Mouse (Mus musculus) neural tube, embryonic 12.5 days (tissue): ENCODE measurements around the gene Ube2q1. TPM values are rescaled to one million over a fixed set of nuclear protein-coding genes. Genes with fewer than 3 reads are reported as not detected.

Experiments
- ATAC-seq: fragments of 200-750 bp; cut with Nextera tagmentation; 2 replicates; pipeline ENCODE4 v1.8.0; 2017; ENCODE audit warnings: low read depth, mild to moderate bottlenecking, moderate TSS enrichment, moderate library complexity; ENCODE audit not compliant: low FRiP score
- H3K27ac ChIP-seq: fragments of 300-500 bp; sonication (generic); 2 replicates; pipeline ENCODE4 v1.5.1; 2016
- H3K27me3 ChIP-seq: fragments of 300-500 bp; sonication (generic); replicated peaks from 2 replicates; pipeline ENCODE4 v1.6.1; 2016; ENCODE audit warnings: mild to moderate bottlenecking
- H3K36me3 ChIP-seq: fragments of 300-500 bp; sonication (generic); 2 replicates; pipeline ENCODE4 v1.6.1; 2016; ENCODE audit warnings: mild to moderate bottlenecking
- H3K4me1 ChIP-seq: fragments of 300-500 bp; sonication (generic); 2 replicates; pipeline ENCODE4 v1.6.1; 2016
- H3K4me2 ChIP-seq: fragments of 300-500 bp; sonication (generic); replicated peaks from 2 replicates; pipeline ENCODE4 v1.6.1; 2016; ENCODE audit warnings: mild to moderate bottlenecking
- H3K4me3 ChIP-seq: fragments of 300-500 bp; sonication (generic); 2 replicates; pipeline ENCODE4 v1.5.1; 2016
- H3K9ac ChIP-seq: fragments of 300-500 bp; sonication (generic); 2 replicates; pipeline ENCODE4 v1.6.1; 2016; ENCODE audit warnings: mild to moderate bottlenecking
- H3K9me3 ChIP-seq: fragments of 300-500 bp; sonication (generic); 2 replicates; pipeline ENCODE4 v1.6.1; 2016; ENCODE audit warnings: mild to moderate bottlenecking
- WGBS: fragments of 180-500 bp; shearing (Covaris S2); methylation state at CpG from one replicate; pipeline ENCODE4 v1.1.7; 2016; 5-methylcytosine and 5-hydroxymethylcytosine counted together
- polyA plus RNA-seq: library from polyadenylated mRNA; unstranded; fragments of >200 nt; fragmentation: Nextera tagmentation; extraction: Ambion mirVana; gene quantifications from 2 replicates; pipeline ENCODE4 v1.2.1, GENCODE M21; 2016

Gene Ube2q1
- polyA plus RNA-seq, 1 experiment from 2014 or later, result 21.2 TPM

DNA sequence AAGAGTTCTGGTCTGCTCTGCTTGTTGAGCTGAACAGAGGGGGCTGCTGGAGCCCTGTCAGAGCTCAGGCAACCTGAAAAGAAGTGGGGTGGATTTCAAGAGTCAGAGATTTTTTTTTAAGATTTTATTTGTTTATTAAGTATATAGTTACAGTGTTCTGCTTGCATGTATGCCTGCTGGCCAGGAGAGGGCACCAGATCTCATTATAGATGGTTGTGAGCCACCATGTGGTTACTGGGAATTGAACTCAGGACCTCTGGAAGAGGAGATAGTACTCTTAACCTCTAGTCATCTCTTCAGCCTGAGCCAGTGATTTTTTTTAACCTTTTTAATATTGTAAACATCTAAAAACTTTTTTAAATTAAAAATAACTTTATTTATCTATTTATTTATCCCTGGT, 37.4 kb downstream of the Ube2q1 start:
- H3K36me3 ChIP-seq, result no peaks in the 10 kb centered on the region
- H3K4me1 ChIP-seq, result no peaks in the 10 kb centered on the region

DNA sequence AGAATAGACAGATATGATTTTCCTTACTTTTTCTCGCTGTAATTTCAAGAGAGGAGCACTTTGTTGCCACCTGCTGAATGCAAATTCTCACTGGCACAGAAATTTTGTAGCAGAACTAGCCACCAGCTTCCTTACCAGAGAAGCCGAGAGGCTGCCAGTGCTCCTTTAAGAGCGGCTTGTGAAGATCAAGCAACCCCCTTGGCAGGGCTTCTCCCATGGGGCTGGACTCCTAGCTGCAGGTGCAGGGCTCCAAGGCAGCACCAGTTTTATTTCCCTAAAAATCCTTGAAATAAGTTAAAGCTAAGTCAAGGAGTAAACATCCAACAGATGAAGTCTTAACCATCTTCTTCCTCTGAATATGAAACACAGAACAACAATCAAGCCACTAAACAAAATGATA, 38.8 kb downstream of the Ube2q1 start:
- no peaks in the 10 kb centered on the region for H3K27me3 ChIP-seq
- H3K4me2 ChIP-seq, result no peak overlapping the region
- H3K27ac ChIP-seq, result no peak overlapping the region
- WGBS, result 71% methylated on average over 3 of the region's 3 CpGs
- no peak overlapping the region for H3K9ac ChIP-seq
- no peak for ATAC-seq
- no peaks in the 10 kb centered on the region for H3K36me3 ChIP-seq
- no peaks in the 10 kb centered on the region for H3K9me3 ChIP-seq
- no peaks in the 10 kb centered on the region for H3K4me1 ChIP-seq
- H3K4me3 ChIP-seq, result no peak overlapping the region

More for the DNA sequence above, 37.4 kb downstream of the Ube2q1 start:
- H3K9me3 ChIP-seq, result no peaks in the 10 kb centered on the region
- H3K4me2 ChIP-seq, result no peak overlapping the region
- no peaks in the 10 kb centered on the region for H3K27me3 ChIP-seq
- H3K4me3 ChIP-seq, result no peak overlapping the region
- no peak overlapping the region for H3K27ac ChIP-seq
- ATAC-seq, result no peak
- no peak overlapping the region for H3K9ac ChIP-seq

DNA sequence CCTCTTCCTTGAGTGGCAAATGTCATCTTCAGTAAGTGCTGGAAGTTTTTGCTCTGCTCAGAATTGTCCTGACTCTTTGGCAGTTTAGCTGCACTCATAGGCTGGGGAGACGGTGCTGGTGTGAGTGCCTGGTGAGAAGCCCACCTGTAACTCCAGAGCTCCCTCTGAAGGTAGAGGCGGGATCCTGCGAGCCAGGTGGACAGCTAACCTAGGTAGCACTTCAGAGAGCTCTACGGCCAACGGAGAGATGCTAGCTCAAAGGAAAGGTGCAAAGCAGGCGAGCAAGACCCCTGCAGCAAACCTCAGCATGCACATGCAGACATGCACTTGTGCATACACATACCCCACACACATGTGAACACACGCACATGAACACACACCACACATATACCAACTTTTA, 40.6 kb downstream of the Ube2q1 start:
- H3K9me3 ChIP-seq, result no peaks in the 10 kb centered on the region

DNA sequence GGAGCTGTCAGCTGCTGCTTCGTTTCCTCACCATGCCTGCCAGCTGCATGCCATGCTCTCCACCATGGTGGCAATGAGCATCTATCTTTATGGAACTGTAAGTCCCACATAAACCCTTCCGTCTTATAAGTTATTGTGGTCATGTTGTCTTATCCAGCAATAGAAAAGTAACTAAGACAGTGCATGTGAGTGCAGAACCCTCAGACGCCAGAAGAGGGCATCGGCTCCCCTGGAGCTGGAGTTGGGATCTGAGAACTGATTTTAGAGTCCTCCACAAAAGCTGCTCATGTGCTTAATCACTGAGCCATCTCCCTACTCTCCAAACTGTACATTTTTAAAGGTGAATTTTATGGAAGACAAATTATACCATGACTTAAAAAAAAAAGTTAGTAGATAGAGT, 43.6 kb downstream of the Ube2q1 start:
- WGBS, result 66% methylated on average over 4 of the region's 4 CpGs
- H3K36me3 ChIP-seq, result no peaks in the 10 kb centered on the region
- no peak overlapping the region for H3K4me3 ChIP-seq
- no peak overlapping the region for H3K9ac ChIP-seq
- H3K27me3 ChIP-seq, result no peaks in the 10 kb centered on the region
- no peak overlapping the region for H3K27ac ChIP-seq
- no peak for ATAC-seq
- no peak overlapping the region for H3K4me2 ChIP-seq
- H3K4me1 ChIP-seq, result no peaks in the 10 kb centered on the region
- H3K9me3 ChIP-seq, result no peaks in the 10 kb centered on the region

More for the DNA sequence above, 40.6 kb downstream of the Ube2q1 start:
- H3K27me3 ChIP-seq, result no peaks in the 10 kb centered on the region
- 85% methylated on average over 7 of the region's 7 CpGs for WGBS
- H3K4me3 ChIP-seq, result no peak overlapping the region
- H3K36me3 ChIP-seq, result no peaks in the 10 kb centered on the region
- H3K9ac ChIP-seq, result no peak overlapping the region
- no peaks in the 10 kb centered on the region for H3K4me1 ChIP-seq
- H3K27ac ChIP-seq, result no peak overlapping the region
- ATAC-seq, result no peak
- no peak overlapping the region for H3K4me2 ChIP-seq

DNA sequence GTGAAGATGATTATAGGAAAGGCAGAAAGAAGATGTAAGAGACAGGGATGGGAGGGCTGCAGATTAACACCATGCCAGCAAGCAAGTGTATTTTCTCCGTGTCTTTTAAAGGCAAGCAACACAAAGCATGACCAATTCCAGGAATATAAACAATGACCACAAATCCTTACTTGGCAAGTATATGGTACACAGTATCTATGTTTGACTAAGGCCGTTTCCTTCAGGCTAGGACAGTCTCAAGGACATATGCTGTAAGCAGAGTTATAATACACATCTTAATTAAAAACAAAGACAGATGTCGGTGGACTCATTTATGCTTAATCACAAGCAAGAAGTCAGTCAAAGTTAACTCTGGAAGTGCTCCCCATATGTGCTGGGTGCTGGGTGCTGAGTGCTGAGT, 45.2 kb downstream of the Ube2q1 start:
- no peak overlapping the region for H3K4me3 ChIP-seq
- WGBS, result 80% methylated on average over 3 of the region's 3 CpGs
- no peaks in the 10 kb centered on the region for H3K36me3 ChIP-seq
- H3K9me3 ChIP-seq, result no peaks in the 10 kb centered on the region
- no peak overlapping the region for H3K9ac ChIP-seq
- no peak overlapping the region for H3K27ac ChIP-seq
- no peaks in the 10 kb centered on the region; the same call in 1 of the 2 replicates for H3K27me3 ChIP-seq
- H3K4me1 ChIP-seq, result no peaks in the 10 kb centered on the region
- ATAC-seq, result no peak
- H3K4me2 ChIP-seq, result no peak overlapping the region

DNA sequence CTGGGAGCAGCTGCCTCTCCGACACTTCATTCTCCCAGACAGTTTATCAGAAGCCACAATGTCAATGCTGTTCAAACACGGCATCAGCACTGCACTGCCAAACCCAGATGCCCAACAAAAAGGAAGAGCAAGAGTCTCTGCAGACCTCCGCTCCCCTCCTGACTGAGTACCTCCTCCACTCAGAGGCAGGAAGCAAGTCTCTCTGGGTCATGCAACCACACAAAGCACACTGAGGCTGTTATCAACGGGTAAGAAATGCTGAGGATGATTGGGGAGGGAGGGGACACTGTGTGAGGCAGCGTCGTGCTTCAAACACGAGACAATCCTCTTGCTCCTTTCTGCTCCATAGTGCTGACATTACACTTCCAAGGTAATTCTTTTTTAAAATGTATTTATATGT, 46.5 kb downstream of the Ube2q1 start:
- no peaks in the 10 kb centered on the region for H3K9me3 ChIP-seq
- no peak overlapping the region for H3K27ac ChIP-seq
- ATAC-seq, result no peak
- no peaks in the 10 kb centered on the region for H3K4me1 ChIP-seq
- H3K9ac ChIP-seq, result no peak overlapping the region
- no peak overlapping the region for H3K4me2 ChIP-seq
- no peaks in the 10 kb centered on the region for H3K36me3 ChIP-seq
- H3K27me3 ChIP-seq, result no peaks in the 10 kb centered on the region; the same call in 1 of the 2 replicates
- H3K4me3 ChIP-seq, result no peak overlapping the region
- WGBS, result 77% methylated on average over 7 of the region's 7 CpGs

DNA sequence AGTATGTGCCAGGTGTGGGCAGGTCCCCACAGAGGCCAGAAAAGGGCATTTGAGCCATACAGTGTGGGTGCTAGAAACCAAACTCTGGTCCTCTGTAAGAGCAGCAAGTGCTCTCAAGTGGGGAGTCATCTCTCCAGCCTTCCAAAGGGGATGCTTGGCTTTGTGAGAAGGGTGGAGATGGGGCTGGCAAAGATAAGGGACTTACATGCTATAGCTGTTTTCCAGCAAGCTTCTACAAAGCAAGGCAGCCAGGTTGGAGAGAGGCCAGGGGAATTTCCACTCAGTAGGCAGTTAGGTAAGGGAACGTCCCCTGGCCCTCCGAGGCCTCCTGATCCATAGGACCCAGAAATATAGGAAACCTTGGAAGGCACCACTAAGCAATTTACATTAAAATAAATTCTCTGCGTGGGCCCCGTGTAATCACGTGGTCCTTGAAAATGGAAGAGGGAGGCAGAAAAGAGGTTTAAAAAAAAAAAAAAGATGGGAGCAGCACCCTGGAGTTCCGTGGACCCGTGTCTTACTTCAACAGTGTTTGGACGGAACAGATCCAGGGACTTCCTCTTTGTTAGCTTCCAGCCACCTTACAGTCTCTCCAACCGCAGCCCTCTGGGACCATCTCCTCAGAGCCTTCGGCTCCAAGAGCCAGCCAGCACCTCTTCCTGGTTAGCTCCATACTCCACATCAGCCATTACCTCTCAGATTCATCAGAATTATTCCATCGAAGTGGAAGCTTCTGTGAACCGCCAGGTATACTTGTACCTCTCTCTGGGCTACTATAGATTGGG, 47.1 kb downstream of the Ube2q1 start:
- Histone ChIP-seq H3K9me3 (no peaks in the 10 kb centered on the region), H3K4me2 (no peak overlapping the region), H3K4me1 (no peaks in the 10 kb centered on the region), H3K27me3 (no peaks in the 10 kb centered on the region; the same call in 1 of the 2 replicates), H3K9ac (no peak overlapping the region), H3K4me3 (no peak overlapping the region), H3K27ac (no peak overlapping the region), H3K36me3 (no peaks in the 10 kb centered on the region)
- ATAC-seq, result no peak
- 88% methylated on average over 12 of the region's 12 CpGs for WGBS

DNA sequence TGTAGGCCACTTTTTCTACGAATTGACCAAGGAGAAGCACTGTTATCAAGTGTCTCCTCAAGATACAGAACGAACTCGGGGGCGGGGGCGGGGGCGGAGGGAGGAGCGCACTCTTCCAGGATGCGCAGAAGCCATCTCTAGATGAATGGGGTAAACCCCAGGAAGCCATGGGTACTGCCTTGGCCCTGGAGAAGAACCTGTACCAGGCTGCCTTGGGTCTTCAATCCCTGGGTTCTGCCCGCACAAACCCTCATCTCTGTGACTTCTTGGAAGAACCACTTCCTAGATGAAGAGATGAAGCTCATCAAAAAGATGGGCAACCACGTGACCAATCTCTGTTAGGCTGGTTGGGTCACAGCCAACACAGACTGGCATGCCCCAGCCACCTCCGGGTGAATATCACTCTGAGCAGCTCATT, 47.7 kb downstream of the Ube2q1 start:
- Histone ChIP-seq H3K4me1 (no peaks in the 10 kb centered on the region), H3K36me3 (no peaks in the 10 kb centered on the region), H3K4me3 (no peak overlapping the region), H3K4me2 (no peak overlapping the region), H3K9ac (no peak overlapping the region), H3K9me3 (no peaks in the 10 kb centered on the region), H3K27me3 (no peaks in the 10 kb centered on the region; the same call in 1 of the 2 replicates), H3K27ac (no peak overlapping the region)
- WGBS, result 89% methylated on average over 11 of the region's 11 CpGs
- no peak for ATAC-seq

DNA sequence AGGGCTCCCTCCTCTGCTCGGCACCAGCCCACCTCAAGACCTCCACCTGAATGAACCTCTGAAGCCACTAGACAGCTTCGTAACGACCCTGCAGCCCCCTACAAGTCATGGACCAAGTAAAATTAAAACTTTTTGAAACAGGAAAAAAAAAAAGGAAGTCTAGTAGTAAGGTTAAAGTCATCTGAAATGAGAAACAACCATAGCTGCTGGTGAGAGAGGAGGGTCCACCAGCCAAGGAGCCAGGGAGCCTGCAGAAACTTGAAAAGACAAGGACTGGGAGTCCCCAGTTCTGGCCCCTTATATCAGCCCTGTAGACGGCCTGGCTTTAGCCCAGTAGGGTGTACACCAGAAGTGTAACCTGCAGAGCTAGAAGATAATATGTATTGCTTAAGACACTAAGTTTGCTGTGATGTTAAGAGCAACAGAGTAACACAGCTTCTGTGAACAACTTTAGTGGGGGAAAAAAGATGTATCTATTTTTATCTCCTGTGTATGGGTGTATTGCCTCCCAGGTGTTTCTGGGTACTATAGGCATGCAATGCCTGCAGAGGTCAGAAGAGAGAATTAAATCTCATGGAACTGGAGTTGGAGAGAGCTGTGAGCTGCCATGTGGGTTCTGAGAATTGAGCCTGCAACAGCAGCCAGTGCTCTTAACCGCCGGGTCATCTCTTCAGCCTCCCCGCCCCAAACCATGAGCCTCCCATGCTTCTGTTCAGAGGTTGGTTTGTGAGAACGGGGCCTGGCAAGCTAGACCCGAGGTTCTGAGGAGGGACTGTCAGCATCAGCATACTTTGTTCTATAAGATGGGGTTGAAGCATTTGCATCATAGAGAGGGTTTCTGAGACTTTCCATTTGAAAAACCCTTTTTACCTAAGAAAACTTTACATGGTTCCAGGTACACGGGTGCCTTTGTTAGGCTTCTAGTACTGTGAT, 48.4 kb downstream of the Ube2q1 start:
- Histone ChIP-seq H3K9ac (no peak overlapping the region), H3K27me3 (no peaks in the 10 kb centered on the region; the same call in 1 of the 2 replicates), H3K4me2 (no peak overlapping the region), H3K36me3 (no peaks in the 10 kb centered on the region), H3K4me1 (no peaks in the 10 kb centered on the region), H3K27ac (no peak overlapping the region), H3K4me3 (no peak overlapping the region), H3K9me3 (no peaks in the 10 kb centered on the region)
- WGBS, result 73% methylated on average over 10 of the region's 10 CpGs
- no peak for ATAC-seq

DNA sequence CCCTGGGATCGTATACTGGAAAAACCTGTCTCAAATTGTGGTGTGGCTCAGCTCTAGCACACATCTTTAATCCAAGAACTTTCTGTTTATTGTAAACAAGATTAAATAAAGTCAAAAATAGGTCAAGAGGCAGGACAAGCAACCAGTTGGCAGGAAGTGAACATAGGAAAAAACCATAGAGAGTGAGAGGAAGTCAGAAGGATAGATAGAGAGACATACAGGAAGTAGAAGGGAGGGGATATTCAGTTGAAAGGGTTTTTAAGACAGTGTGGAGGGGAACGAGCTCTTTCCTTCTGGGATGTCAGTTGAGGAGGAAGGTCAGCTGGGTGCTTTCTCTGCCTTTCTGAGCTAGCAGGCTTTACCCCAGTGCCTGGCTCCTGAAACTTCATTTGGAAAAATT, 50.2 kb downstream of the Ube2q1 start:
- Histone ChIP-seq H3K4me3 (no peak overlapping the region), H3K27ac (no peak overlapping the region), H3K4me2 (no peak overlapping the region), H3K4me1 (no peaks in the 10 kb centered on the region), H3K27me3 (peaks cover 6% of the 10 kb centered on the region; the same call in 1 of the 2 replicates), H3K9ac (no peak overlapping the region), H3K36me3 (no peaks in the 10 kb centered on the region), H3K9me3 (no peaks in the 10 kb centered on the region)
- no peak for ATAC-seq
- 61% methylated on average over 2 of the region's 2 CpGs for WGBS

DNA sequence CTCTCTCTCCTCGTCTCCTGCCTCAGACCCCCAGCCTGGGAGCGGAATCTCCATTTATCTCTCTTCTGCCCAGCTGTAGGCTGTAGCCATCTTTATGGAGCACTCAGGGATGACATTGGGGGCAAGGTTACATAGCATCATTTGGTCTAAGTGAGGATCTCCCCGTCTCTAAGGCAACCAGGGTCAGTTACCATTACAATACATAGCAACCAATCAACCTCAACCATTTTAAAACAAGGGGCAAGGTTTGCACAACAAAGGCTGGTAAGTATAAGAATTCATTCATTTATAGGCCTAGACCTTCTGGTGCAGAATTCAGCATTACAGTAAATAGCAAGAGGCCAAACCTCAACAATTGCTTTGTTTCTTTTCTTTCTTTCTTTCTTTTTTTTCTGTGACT, 52.9 kb downstream of the Ube2q1 start:
- Histone ChIP-seq H3K27ac (no peak overlapping the region), H3K27me3 (peaks cover 32% of the 10 kb centered on the region), H3K4me3 (no peak overlapping the region), H3K9ac (no peak overlapping the region), H3K4me2 (no peak overlapping the region), H3K9me3 (no peaks in the 10 kb centered on the region), H3K4me1 (peaks cover 4% of the 10 kb centered on the region), H3K36me3 (no peaks in the 10 kb centered on the region)
- 54% methylated on average over 3 of the region's 3 CpGs for WGBS
- no peak for ATAC-seq

DNA sequence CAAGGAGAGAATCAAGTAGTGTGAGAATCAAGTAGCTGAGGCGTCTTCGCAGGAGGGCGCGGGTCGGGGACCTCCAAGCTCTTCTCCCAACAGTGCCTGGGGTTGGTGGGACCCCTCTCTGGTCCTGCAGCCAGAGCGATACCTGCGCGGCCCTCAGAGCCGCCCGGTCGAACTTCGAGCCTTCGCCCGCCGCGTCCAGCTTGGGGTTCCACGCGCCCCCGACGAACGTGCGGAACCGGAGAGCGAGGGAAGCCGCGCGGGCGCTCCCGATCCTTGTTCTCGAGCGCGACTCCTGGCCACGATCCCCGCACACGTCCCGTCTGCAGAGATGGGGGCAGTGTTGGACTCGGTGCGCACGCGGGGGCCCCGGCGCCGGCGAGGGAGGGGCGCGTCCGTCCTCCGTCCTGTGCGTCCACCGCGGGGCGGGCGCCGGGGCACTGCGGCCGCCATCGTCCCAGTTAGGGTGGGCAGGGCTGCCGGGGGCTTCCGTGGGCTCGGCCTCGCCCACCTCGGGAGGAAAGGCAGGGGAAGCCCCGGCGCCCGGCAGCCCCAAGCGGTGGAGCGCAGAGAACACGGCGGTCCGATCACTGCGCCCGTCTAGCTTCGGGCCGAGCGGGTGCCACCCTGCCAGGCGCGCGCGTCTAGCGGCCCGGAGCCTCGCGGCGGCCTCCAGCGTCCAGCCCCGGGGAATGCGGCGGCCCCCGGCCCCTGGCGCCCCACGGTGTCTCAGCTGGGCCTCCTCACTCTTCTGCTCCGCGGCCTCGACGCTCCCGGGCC, 57.6 kb downstream of the Ube2q1 start, which contains the start of gene She:
Gene She (plus strand): TSS at position 556 of the 777 bp plus-strand sequence.
- Histone ChIP-seq H3K9ac (peak within 1 kb of the TSS; percentile 53), H3K36me3 (no peaks in the 10 kb centered on the region)
- no peak for ATAC-seq

More for the DNA sequence above, 57.6 kb downstream of the Ube2q1 start, which contains the start of gene She:
- 4% methylated on average over 89 of the region's 96 CpGs for WGBS
- peak within 1 kb of the TSS; percentile 62 for H3K4me2 ChIP-seq
- H3K9me3 ChIP-seq, result no peaks in the 10 kb centered on the region
- peaks cover 63% of the 10 kb centered on the region for H3K27me3 ChIP-seq
- no peak within 1 kb of the TSS for H3K27ac ChIP-seq
- peaks cover 10% of the 10 kb centered on the region for H3K4me1 ChIP-seq
- H3K4me3 ChIP-seq, result peak within 1 kb of the TSS; percentile 39
